Mouse (Mus musculus): ENCODE results near the gene Map2k1. TPM values are rescaled to one million over a fixed set of nuclear protein-coding genes. Genes with fewer than 3 reads are reported as not detected.
"Not testable (repeated sequence)": the region's sequence is repeated elsewhere in the genome, so short reads cannot be mapped to it uniquely, and the experiment has no call there.

Map2k1 gene
- polyA plus RNA-seq (2016; fragmentation: Nextera tagmentation; extraction: Ambion mirVana) = 62.1 and 63.7 TPM in 2 replicates

DNA sequence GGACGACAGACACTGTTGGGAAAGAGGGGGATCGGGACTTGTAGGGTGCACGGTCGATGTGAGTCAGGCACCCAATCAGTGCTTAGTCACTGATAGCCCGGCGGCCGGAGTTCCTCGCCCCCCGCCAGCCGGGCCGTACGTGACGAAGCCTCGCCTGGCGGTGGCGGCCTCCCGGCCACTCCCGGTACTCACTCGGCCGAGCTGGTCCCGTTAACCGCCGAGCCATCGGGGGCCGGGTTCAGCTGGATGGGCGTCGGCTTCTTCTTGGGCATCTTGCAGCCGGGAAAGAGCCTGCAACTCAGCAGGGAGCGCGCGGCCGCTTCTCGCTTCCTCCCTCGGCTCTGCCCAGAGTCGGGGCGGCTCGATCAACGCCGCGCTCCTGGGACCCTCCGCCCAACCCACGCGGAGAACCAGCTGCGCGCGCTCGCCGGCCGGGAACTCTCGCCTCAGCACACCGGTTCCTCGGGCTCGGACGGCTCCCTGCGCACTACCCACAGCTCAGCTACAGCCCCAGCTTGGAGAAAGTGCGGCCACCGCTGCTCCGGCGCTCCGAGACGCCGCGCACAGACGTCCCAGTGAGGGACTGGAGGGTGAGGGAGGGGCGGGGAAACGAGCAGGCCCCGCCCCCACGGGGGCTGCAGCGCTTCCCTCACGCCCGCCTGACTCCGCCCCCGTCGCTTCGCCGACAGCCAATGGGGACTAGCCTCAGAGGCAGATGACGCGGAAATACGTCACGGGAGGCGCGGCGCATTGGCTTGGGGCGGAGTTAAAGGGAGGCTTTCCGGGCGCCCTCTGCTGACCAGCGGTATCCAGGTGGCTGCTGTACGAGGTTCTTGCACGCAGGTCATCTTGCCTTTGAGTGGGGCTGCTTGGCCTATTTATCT is at the start of gene Map2k1:
Gene Map2k1 (minus strand): TSS at position 611 of the 884 bp plus-strand sequence.
- H3K27me3 ChIP-seq = no peaks in the 10 kb centered on the region
- H3K9me3 ChIP-seq = no peaks in the 10 kb centered on the region
- ATAC-seq (ENCODE audit: low FRiP score, low read depth) = peak; percentile 95
- H3K27ac ChIP-seq (replicated peaks) = peak within 1 kb of the TSS; percentile 90
- peak within 1 kb of the TSS; percentile 92 for H3K4me2 ChIP-seq (replicated peaks)
- WGBS = under 1% methylated on average over 89 of the region's 89 CpGs
- peak within 1 kb of the TSS; percentile 95 for H3K4me3 ChIP-seq
- peaks cover 18% of the 10 kb centered on the region for H3K4me1 ChIP-seq
- no peaks in the 10 kb centered on the region for H3K36me3 ChIP-seq
- peak within 1 kb of the TSS; percentile 87 for H3K9ac ChIP-seq (replicated peaks)

DNA sequence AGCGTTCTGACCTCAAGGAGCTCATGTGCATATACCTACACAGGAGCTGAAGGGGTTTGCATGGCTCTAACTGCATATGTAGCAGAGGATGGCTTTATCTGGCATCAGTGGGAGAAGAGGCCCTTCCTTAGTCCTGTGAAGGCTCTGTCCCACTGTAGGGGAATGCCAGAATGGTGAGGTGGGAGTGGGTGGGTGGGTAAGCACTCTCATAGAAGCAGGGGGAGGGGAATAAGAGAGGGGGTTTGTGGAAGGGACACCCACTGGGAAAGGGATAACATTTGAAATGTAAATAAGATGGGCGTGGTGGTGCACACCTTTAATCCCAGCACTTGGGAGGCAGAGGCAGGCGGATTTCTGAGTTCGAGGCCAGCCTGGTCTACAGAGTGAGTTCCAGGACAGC is 49.7 kb upstream of the Map2k1 start:
- not testable (repeated sequence) for H3K4me1 ChIP-seq; H3K27ac ChIP-seq (replicated peaks); H3K4me2 ChIP-seq (replicated peaks); H3K4me3 ChIP-seq; H3K9me3 ChIP-seq; ATAC-seq (ENCODE audit: low FRiP score, low read depth); H3K9ac ChIP-seq (replicated peaks); H3K27me3 ChIP-seq
- 87% methylated on average over 4 of the region's 4 CpGs for WGBS
- H3K36me3 ChIP-seq = peaks cover 70% of the 10 kb centered on the region

DNA sequence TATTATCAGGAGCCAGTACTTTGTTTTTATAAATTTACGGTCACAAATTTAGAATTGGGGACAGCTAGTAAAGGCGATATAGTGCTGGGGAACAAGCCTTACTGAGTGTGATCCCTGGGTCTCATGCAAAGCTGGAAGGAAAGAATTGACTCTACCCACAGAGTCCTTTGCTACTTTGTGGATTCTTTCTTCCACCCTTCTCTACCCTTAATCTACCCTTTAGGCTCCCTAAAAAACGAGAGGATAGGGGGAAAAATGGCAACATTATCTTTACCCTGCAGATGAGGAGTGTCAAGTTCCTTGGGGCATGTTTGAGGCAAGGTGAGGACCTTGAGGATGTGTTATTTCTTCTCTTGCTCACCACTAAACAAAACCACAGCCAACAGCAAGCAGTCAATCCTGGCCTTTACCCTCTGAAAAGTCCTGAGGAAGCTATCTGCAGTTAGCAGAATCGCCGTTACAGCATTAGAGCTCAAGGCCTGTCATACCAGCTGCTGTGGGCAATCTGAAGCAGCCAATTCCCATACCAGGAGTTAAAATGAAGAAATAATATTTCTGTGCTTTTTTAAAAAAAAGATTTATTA is 29.1 kb upstream of the Map2k1 start:
- no peak overlapping the region for H3K27ac ChIP-seq (replicated peaks)
- no peaks in the 10 kb centered on the region for H3K27me3 ChIP-seq
- H3K4me2 ChIP-seq (replicated peaks) = peak overlapping the region; percentile 69
- no peaks in the 10 kb centered on the region for H3K9me3 ChIP-seq
- 70% methylated on average over 5 of the region's 5 CpGs for WGBS
- ATAC-seq (ENCODE audit: low FRiP score, low read depth) = no peak
- H3K36me3 ChIP-seq = no peaks in the 10 kb centered on the region
- peak overlapping the region; percentile 72 for H3K4me3 ChIP-seq
- H3K9ac ChIP-seq (replicated peaks) = peak overlapping the region; percentile 88
- peaks cover 10% of the 10 kb centered on the region for H3K4me1 ChIP-seq

DNA sequence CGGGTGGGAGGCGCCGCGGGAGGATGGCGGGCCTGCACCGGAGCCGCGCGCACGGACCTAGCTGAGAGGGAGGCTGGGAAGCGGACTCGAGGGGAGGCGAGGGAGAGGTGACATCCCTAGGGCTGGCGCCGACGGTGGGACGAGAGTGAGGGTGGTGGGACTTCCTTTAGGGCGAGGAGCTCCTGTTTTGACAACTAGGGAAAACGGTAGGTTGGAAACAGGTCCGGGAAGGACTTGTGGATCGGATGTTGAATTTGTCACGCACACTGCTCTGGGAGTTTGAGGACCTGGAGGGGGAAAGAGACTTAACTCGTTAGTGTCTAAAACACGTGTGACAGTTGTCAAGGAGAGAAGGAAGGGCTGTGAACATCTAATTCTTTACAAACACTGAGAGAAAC is 28.3 kb upstream of the Map2k1 start:
- peak overlapping the region; percentile 69 for H3K4me2 ChIP-seq (replicated peaks)
- peak; percentile 87 for ATAC-seq (ENCODE audit: low FRiP score, low read depth)
- peaks cover 10% of the 10 kb centered on the region for H3K4me1 ChIP-seq
- H3K9ac ChIP-seq (replicated peaks) = peak overlapping the region; percentile 88
- peak overlapping the region; percentile 72 for H3K4me3 ChIP-seq
- H3K9me3 ChIP-seq = no peaks in the 10 kb centered on the region
- peak overlapping the region; percentile 81 for H3K27ac ChIP-seq (replicated peaks)
- H3K36me3 ChIP-seq = no peaks in the 10 kb centered on the region
- H3K27me3 ChIP-seq = no peaks in the 10 kb centered on the region
- WGBS = 0% methylated on average over 24 of the region's 24 CpGs

GRCm38 (mm10) chr9:64281105-64281780 is 27.8 kb upstream of the Map2k1 start, which contains the start of gene Tipin:
TSS of gene Tipin (plus strand) at chr9:64281581.
- Histone ChIP-seq H3K4me2 (replicated peaks) (peak within 1 kb of the TSS; percentile 69), H3K27me3 (no peaks in the 10 kb centered on the region), H3K27ac (replicated peaks) (peak within 1 kb of the TSS; percentile 81), H3K4me1 (peaks cover 10% of the 10 kb centered on the region), H3K36me3 (no peaks in the 10 kb centered on the region), H3K9me3 (no peaks in the 10 kb centered on the region), H3K9ac (replicated peaks) (peak within 1 kb of the TSS; percentile 88), H3K4me3 (peak within 1 kb of the TSS; percentile 72)
- 3% methylated on average over 46 of the region's 46 CpGs for WGBS
- peak; percentile 94 for ATAC-seq (ENCODE audit: low FRiP score, low read depth)

DNA sequence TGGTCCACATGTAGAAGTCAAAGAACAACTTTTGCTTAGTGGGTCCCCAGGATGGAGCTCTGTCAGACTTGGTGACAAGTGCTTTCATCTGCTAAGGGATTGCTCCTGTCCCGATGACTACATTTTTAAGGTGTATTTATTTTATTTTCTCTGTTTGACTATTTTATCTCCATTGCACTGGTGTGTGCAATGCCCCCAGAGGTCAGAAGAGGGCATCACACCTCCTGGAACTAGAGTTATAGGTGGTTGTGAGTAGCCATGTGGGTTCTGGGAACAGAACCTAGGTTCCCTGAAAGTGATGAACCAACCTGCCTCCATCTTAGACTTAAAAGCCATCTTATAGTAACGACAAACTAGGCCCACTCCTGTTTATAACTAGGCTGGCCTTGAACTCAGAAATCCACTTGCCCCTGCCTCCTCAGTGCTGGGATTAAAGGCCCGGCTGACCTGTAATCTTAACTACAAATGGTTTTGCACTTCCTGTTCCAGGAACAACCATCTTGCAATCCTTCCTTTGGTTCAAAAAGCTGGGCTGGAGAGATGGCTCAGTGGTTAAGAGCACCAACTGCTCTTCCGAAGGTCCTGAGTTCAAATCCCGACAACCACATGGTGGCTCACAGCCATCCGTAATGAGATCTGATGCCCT is 25.4 kb upstream of the Map2k1 start:
- WGBS = 96% methylated on average over 6 of the region's 6 CpGs

GRCm38 (mm10) chr9:64277706-64278105 is 24.3 kb upstream of the Map2k1 start:
- H3K27me3 ChIP-seq = no peaks in the 10 kb centered on the region
- H3K36me3 ChIP-seq = no peaks in the 10 kb centered on the region
- H3K4me3 ChIP-seq = no peak overlapping the region
- no peak overlapping the region for H3K27ac ChIP-seq (replicated peaks)
- H3K9me3 ChIP-seq = no peaks in the 10 kb centered on the region
- ATAC-seq (ENCODE audit: low FRiP score, low read depth) = no peak
- 65% methylated on average over 8 of the region's 8 CpGs for WGBS
- peaks cover 9% of the 10 kb centered on the region for H3K4me1 ChIP-seq
- H3K9ac ChIP-seq (replicated peaks) = no peak overlapping the region
- no peak overlapping the region for H3K4me2 ChIP-seq (replicated peaks)

More for the DNA sequence above, 25.4 kb upstream of the Map2k1 start:
- H3K27me3 ChIP-seq = no peaks in the 10 kb centered on the region
- H3K36me3 ChIP-seq = no peaks in the 10 kb centered on the region
- peaks cover 10% of the 10 kb centered on the region for H3K4me1 ChIP-seq
- H3K27ac ChIP-seq (replicated peaks) = no peak overlapping the region
- ATAC-seq (ENCODE audit: low FRiP score, low read depth) = no peak
- no peak overlapping the region for H3K4me2 ChIP-seq (replicated peaks)
- H3K9me3 ChIP-seq = no peaks in the 10 kb centered on the region
- no peak overlapping the region for H3K9ac ChIP-seq (replicated peaks)
- H3K4me3 ChIP-seq = no peak overlapping the region

GRCm38 (mm10) chr9:64274919-64275318 is 21.5 kb upstream of the Map2k1 start:
- H3K9me3 ChIP-seq = no peaks in the 10 kb centered on the region
- no peaks in the 10 kb centered on the region for H3K36me3 ChIP-seq
- no peaks in the 10 kb centered on the region for H3K27me3 ChIP-seq
- no peak overlapping the region for H3K4me2 ChIP-seq (replicated peaks)
- H3K27ac ChIP-seq (replicated peaks) = no peak overlapping the region
- H3K9ac ChIP-seq (replicated peaks) = no peak overlapping the region
- no peak overlapping the region for H3K4me3 ChIP-seq
- ATAC-seq (ENCODE audit: low FRiP score, low read depth) = no peak
- 76% methylated on average over 1 of the region's 1 CpGs for WGBS
- no peaks in the 10 kb centered on the region for H3K4me1 ChIP-seq

DNA sequence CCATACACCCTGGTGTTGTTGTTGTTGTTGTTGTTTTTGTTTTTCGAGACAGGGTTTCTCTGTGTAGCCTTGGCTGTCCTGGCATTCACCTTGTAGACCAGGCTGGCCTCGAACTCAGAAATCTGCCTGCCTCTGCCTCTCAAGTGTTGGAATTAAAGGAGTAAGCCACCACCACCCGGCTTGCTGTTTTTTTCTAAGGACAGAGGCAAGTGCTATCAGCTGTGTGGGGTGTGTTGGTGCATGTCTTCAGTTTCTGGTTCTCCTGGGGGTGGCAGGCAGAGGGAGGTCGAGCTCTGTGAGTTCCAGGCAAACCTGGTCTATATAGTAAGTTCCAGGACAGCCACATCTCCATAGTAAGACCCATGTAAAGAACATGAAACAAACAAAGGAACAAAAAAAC is 20.9 kb upstream of the Map2k1 start:
- H3K4me1 ChIP-seq = no peaks in the 10 kb centered on the region
- no peak for ATAC-seq (ENCODE audit: low FRiP score, low read depth)
- H3K9me3 ChIP-seq = no peaks in the 10 kb centered on the region
- H3K4me3 ChIP-seq = no peak overlapping the region
- H3K9ac ChIP-seq (replicated peaks) = no peak overlapping the region
- H3K27me3 ChIP-seq = no peaks in the 10 kb centered on the region
- no peaks in the 10 kb centered on the region for H3K36me3 ChIP-seq
- WGBS = 82% methylated on average over 4 of the region's 4 CpGs
- no peak overlapping the region for H3K27ac ChIP-seq (replicated peaks)
- H3K4me2 ChIP-seq (replicated peaks) = no peak overlapping the region

DNA sequence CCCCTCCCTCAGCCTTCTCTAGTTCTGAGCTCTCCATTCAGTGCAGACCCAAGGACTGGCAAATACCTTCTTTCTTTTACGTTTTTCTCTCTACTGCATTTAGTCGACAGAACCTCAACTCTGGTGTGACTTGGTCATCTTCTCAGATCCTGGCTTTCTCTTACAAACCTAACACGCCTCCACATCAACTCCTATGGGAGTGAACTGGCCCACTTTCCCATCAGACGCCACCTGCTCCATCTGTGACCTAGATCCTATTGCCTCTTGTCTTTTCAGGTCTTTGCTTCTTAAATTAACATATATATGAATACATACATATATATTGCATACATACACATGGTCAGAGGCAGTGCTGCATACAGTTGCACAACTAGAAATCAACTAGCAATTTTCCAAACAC is 20.3 kb upstream of the Map2k1 start:
- Histone ChIP-seq H3K4me1 (no peaks in the 10 kb centered on the region), H3K27ac (replicated peaks) (no peak overlapping the region), H3K36me3 (no peaks in the 10 kb centered on the region), H3K9ac (replicated peaks) (no peak overlapping the region), H3K27me3 (no peaks in the 10 kb centered on the region), H3K4me3 (no peak overlapping the region), H3K9me3 (no peaks in the 10 kb centered on the region), H3K4me2 (replicated peaks) (no peak overlapping the region)
- no peak for ATAC-seq (ENCODE audit: low FRiP score, low read depth)
- 75% methylated on average over 4 of the region's 4 CpGs for WGBS

DNA sequence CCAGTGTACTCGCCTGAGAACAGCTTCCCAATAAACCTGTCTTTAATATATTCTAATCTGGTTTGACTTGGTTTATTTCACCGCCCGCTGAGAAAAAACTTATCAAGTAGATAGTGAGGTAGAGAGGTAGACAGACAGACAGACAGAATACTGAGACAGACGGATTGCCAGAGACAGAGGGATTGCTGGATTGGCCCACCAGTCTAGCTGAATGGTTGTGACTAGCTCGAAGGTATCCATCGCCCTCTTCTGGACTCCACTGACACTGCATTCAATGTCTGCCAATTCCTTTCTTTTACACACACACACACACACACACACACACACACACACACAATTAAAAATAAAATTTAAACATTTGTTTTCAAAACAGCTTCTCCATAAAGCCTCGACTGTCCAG is 19.2 kb upstream of the Map2k1 start:
- H3K27me3 ChIP-seq = no peaks in the 10 kb centered on the region
- H3K4me2 ChIP-seq (replicated peaks) = no peak overlapping the region
- H3K4me3 ChIP-seq = no peak overlapping the region
- H3K4me1 ChIP-seq = no peaks in the 10 kb centered on the region
- no peaks in the 10 kb centered on the region for H3K9me3 ChIP-seq
- ATAC-seq (ENCODE audit: low FRiP score, low read depth) = no peak
- no peaks in the 10 kb centered on the region for H3K36me3 ChIP-seq
- 39% methylated on average over 7 of the region's 7 CpGs for WGBS
- H3K9ac ChIP-seq (replicated peaks) = no peak overlapping the region
- no peak overlapping the region for H3K27ac ChIP-seq (replicated peaks)

Data from midbrain, embryonic 12.5 days (tissue).